Mouse (Mus musculus): ENCODE data around the gene Cmtm2b. TPM values are rescaled to one million over a fixed set of nuclear protein-coding genes. Genes with fewer than 3 reads are reported as not detected.

Gene Cmtm2b
- polyA plus RNA-seq, 1 experiment, result not detected

- Histone ChIP-seq H3K27ac (ENCODE audit: insufficient read depth, low read length) (no peak overlapping the region), H3K27me3 (ENCODE audit: control insufficient read depth, insufficient read depth, low read length) (no peaks in the 10 kb centered on the region), H3K4me1 (ENCODE audit: control insufficient read depth, insufficient read depth, insufficient read length) (no peaks in the 10 kb centered on the region), H3K4me3 (ENCODE audit: extremely low read depth, insufficient read depth, insufficient read length) (no peak overlapping the region), H3K36me3 (ENCODE audit: control insufficient read depth, insufficient read depth, low read length) (peaks cover 4% of the 10 kb centered on the region; the same call in 1 of the 2 replicates)
- TF ChIP-seq CTCF (IDR thresholded peaks at IDR 0.05; ENCODE audit: extremely low read depth, insufficient read depth, insufficient read length, insufficient replicate concordance) (peak; percentile 95), POLR2A (IDR thresholded peaks at IDR 0.05; ENCODE audit: low read depth, low read length) (no peak)
- peak; percentile 53 to 82 for DNase-seq (ENCODE audit: low read depth in 1 of 2, low spot score in 2 of 2)
- 26% methylated on average over 7 of the region's 7 CpGs for WGBS
These were observed 21.9 kb downstream of the Cmtm2b start for GRCm38 (mm10) chr8:104343957-104344356.

DNA sequence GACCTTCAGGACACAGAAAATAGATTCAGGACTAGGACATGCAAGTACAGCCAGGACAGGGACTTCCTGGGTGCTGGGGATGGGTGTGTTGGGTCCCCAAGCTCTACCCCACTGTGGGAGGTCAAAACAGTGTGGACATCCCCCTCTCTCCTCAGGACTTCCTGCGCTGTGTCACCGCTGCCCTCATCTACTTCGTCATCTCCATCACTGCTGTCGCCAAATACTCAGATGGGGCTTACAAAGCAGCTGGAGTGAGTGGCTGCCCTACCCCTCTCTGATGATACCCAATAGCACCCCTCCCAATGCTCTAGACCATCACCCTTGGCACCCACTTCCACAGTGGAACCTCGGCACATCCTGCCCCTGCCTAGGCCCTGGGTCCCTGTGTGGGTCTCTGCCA is 22.6 kb downstream of the Cmtm2b start:
- no peaks in the 10 kb centered on the region for H3K4me1 ChIP-seq (ENCODE audit: control insufficient read depth, insufficient read depth, insufficient read length)
- no peak overlapping the region for H3K4me3 ChIP-seq (ENCODE audit: extremely low read depth, insufficient read depth, insufficient read length)
- no peaks in the 10 kb centered on the region for H3K27me3 ChIP-seq (ENCODE audit: control insufficient read depth, insufficient read depth, low read length)
- WGBS, result 96% methylated on average over 5 of the region's 5 CpGs
- no peak overlapping the region for H3K27ac ChIP-seq (ENCODE audit: insufficient read depth, low read length)
- DNase-seq (ENCODE audit: low read depth in 1 of 2, low spot score in 2 of 2), result no peak
- H3K36me3 ChIP-seq (ENCODE audit: control insufficient read depth, insufficient read depth, low read length), result peaks cover 4% of the 10 kb centered on the region; the same call in 1 of the 2 replicates
- TF ChIP-seq POLR2A (IDR thresholded peaks at IDR 0.05; ENCODE audit: low read depth, low read length), result no peak
- TF ChIP-seq CTCF (IDR thresholded peaks at IDR 0.05; ENCODE audit: extremely low read depth, insufficient read depth, insufficient read length, insufficient replicate concordance), result no peak

GRCm38 (mm10) chr8:104346706-104347105 is 24.7 kb downstream of the Cmtm2b start:
- no peak overlapping the region for H3K4me3 ChIP-seq (ENCODE audit: extremely low read depth, insufficient read depth, insufficient read length)
- H3K36me3 ChIP-seq (ENCODE audit: control insufficient read depth, insufficient read depth, low read length), result peaks cover 4% of the 10 kb centered on the region; the same call in 1 of the 2 replicates
- WGBS, result 89% methylated on average over 12 of the region's 12 CpGs
- DNase-seq (ENCODE audit: low read depth in 1 of 2, low spot score in 2 of 2), result no peak
- TF ChIP-seq POLR2A (IDR thresholded peaks at IDR 0.05; ENCODE audit: low read depth, low read length) (no peak), CTCF (IDR thresholded peaks at IDR 0.05; ENCODE audit: extremely low read depth, insufficient read depth, insufficient read length, insufficient replicate concordance) (no peak)
- H3K27me3 ChIP-seq (ENCODE audit: control insufficient read depth, insufficient read depth, low read length), result no peaks in the 10 kb centered on the region
- H3K4me1 ChIP-seq (ENCODE audit: control insufficient read depth, insufficient read depth, insufficient read length), result no peaks in the 10 kb centered on the region
- H3K27ac ChIP-seq (ENCODE audit: insufficient read depth, low read length), result no peak overlapping the region

GRCm38 (mm10) chr8:104348971-104349370 is 26.9 kb downstream of the Cmtm2b start:
- peaks cover 4% of the 10 kb centered on the region; the same call in 1 of the 2 replicates for H3K36me3 ChIP-seq (ENCODE audit: control insufficient read depth, insufficient read depth, low read length)
- H3K27ac ChIP-seq (ENCODE audit: insufficient read depth, low read length), result no peak overlapping the region
- no peaks in the 10 kb centered on the region for H3K27me3 ChIP-seq (ENCODE audit: control insufficient read depth, insufficient read depth, low read length)
- H3K4me3 ChIP-seq (ENCODE audit: extremely low read depth, insufficient read depth, insufficient read length), result no peak overlapping the region
- WGBS, result 91% methylated on average over 5 of the region's 5 CpGs
- H3K4me1 ChIP-seq (ENCODE audit: control insufficient read depth, insufficient read depth, insufficient read length), result no peaks in the 10 kb centered on the region
- TF ChIP-seq CTCF (IDR thresholded peaks at IDR 0.05; ENCODE audit: extremely low read depth, insufficient read depth, insufficient read length, insufficient replicate concordance) (no peak), POLR2A (IDR thresholded peaks at IDR 0.05; ENCODE audit: low read depth, low read length) (no peak)
- no peak for DNase-seq (ENCODE audit: low read depth in 1 of 2, low spot score in 2 of 2)

GRCm38 (mm10) chr8:104350047-104350446 is 28.0 kb downstream of the Cmtm2b start:
- no peak for DNase-seq (ENCODE audit: low read depth in 1 of 2, low spot score in 2 of 2)
- H3K4me1 ChIP-seq (ENCODE audit: control insufficient read depth, insufficient read depth, insufficient read length), result no peaks in the 10 kb centered on the region
- peaks cover 4% of the 10 kb centered on the region; the same call in 1 of the 2 replicates for H3K36me3 ChIP-seq (ENCODE audit: control insufficient read depth, insufficient read depth, low read length)
- no peak for TF ChIP-seq CTCF (IDR thresholded peaks at IDR 0.05; ENCODE audit: extremely low read depth, insufficient read depth, insufficient read length, insufficient replicate concordance)
- no peak for TF ChIP-seq POLR2A (IDR thresholded peaks at IDR 0.05; ENCODE audit: low read depth, low read length)
- H3K4me3 ChIP-seq (ENCODE audit: extremely low read depth, insufficient read depth, insufficient read length), result no peak overlapping the region
- 83% methylated on average over 13 of the region's 13 CpGs for WGBS
- H3K27me3 ChIP-seq (ENCODE audit: control insufficient read depth, insufficient read depth, low read length), result no peaks in the 10 kb centered on the region
- H3K27ac ChIP-seq (ENCODE audit: insufficient read depth, low read length), result no peak overlapping the region

DNA sequence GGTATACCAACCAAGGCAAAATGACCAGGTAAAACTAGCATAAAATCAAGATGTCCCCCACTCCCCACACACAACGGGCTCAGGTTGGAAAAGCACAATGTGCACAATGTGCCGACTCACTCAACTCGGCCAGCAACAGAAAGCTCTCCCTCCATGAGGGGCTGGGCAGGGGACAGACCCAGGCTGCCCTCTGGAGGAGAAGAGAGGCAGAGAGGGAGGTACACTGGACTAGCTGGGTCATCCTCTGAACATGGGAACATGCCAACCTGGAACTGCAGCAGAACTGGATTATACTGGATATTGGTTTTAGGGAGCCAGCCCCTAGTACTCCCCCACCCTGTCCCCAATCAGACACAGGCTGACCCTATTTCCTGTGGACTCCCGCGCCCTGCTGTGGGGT is 31.2 kb downstream of the Cmtm2b start:
- TF ChIP-seq POLR2A (IDR thresholded peaks at IDR 0.05; ENCODE audit: low read depth, low read length) (no peak), CTCF (IDR thresholded peaks at IDR 0.05; ENCODE audit: extremely low read depth, insufficient read depth, insufficient read length, insufficient replicate concordance) (no peak)
- DNase-seq (ENCODE audit: low read depth in 1 of 2, low spot score in 2 of 2), result no peak
- Histone ChIP-seq H3K27me3 (ENCODE audit: control insufficient read depth, insufficient read depth, low read length) (no peaks in the 10 kb centered on the region), H3K36me3 (ENCODE audit: control insufficient read depth, insufficient read depth, low read length) (no peaks in the 10 kb centered on the region), H3K4me1 (ENCODE audit: control insufficient read depth, insufficient read depth, insufficient read length) (no peaks in the 10 kb centered on the region), H3K27ac (ENCODE audit: insufficient read depth, low read length) (no peak overlapping the region), H3K4me3 (ENCODE audit: extremely low read depth, insufficient read depth, insufficient read length) (no peak overlapping the region)
- 56% methylated on average over 5 of the region's 5 CpGs for WGBS

GRCm38 (mm10) chr8:104354504-104354903 is 32.5 kb downstream of the Cmtm2b start:
- H3K27ac ChIP-seq (ENCODE audit: insufficient read depth, low read length), result no peak overlapping the region
- no peaks in the 10 kb centered on the region for H3K36me3 ChIP-seq (ENCODE audit: control insufficient read depth, insufficient read depth, low read length)
- no peak overlapping the region for H3K4me3 ChIP-seq (ENCODE audit: extremely low read depth, insufficient read depth, insufficient read length)
- H3K27me3 ChIP-seq (ENCODE audit: control insufficient read depth, insufficient read depth, low read length), result no peaks in the 10 kb centered on the region
- DNase-seq (ENCODE audit: low read depth in 1 of 2, low spot score in 2 of 2), result no peak
- H3K4me1 ChIP-seq (ENCODE audit: control insufficient read depth, insufficient read depth, insufficient read length), result no peaks in the 10 kb centered on the region
- no peak for TF ChIP-seq POLR2A (IDR thresholded peaks at IDR 0.05; ENCODE audit: low read depth, low read length)
- no peak for TF ChIP-seq CTCF (IDR thresholded peaks at IDR 0.05; ENCODE audit: extremely low read depth, insufficient read depth, insufficient read length, insufficient replicate concordance)
- WGBS, result 95% methylated on average over 10 of the region's 10 CpGs

Data from spleen, adult 2 months (tissue).